Mouse (Mus musculus) cerebellum, adult 2 months (tissue): ENCODE results near the gene Speer4d.
"Not testable (repeated sequence)": the region's sequence is repeated elsewhere in the genome, so short reads cannot be mapped to it uniquely, and the experiment has no call there.

Experiments
- CTCF ChIP-seq: fragments of 200-500 bp; IDR thresholded peaks from 2 replicates; pipeline ENCODE4 v1.5.1; 2011; ENCODE audit warnings: low read depth, mild to moderate bottlenecking, control low read depth, low read length, moderate library complexity, borderline replicate concordance; ENCODE audit not compliant: insufficient read depth
- POLR2A ChIP-seq: fragments of 200-500 bp; IDR thresholded peaks from 2 replicates; pipeline ENCODE4 v1.6.1; 2011; ENCODE audit warnings: low read length, control low read depth, borderline replicate concordance; ENCODE audit not compliant: insufficient read depth

GRCm38 (mm10) chr5:15616195-15616594 lies 2.7 kb upstream of the Speer4d start:
- not testable (repeated sequence) for TF ChIP-seq CTCF, POLR2A
